Mouse (Mus musculus) forebrain, postnatal 0 days (tissue): Measurements from ENCODE around the gene Mafb. TPM values are rescaled to one million over a fixed set of nuclear protein-coding genes. Genes with fewer than 3 reads are reported as not detected.
A peak's percentile ranks its signal among the peaks of the same experiment; 100 is the strongest.

Source experiments
- ATAC-seq: fragments of 200-750 bp; cut with Nextera tagmentation; 2 replicates; pipeline ENCODE4 v1.8.0; 2017; ENCODE audit warnings: mild to moderate bottlenecking, moderate library complexity
- DNase-seq: peaks from one replicate; pipeline ENCODE4 v3.0.0-alpha.2; 2015
- H3K27ac ChIP-seq: fragments of 300-500 bp; sonication (generic); 2 replicates; pipeline ENCODE4 v1.5.1; 2014; ENCODE audit warnings: low read depth, mild to moderate bottlenecking, antibody characterized with exemption, low read length, moderate library complexity, mixed read lengths
- H3K27me3 ChIP-seq: fragments of 300-500 bp; sonication (generic); 2 replicates; pipeline ENCODE4 v1.6.1; 2014; ENCODE audit warnings: mild to moderate bottlenecking, low read length, mixed read lengths; ENCODE audit not compliant: insufficient read depth
- H3K36me3 ChIP-seq: fragments of 300-500 bp; sonication (generic); 2 replicates; pipeline ENCODE4 v1.6.1; 2014; ENCODE audit warnings: mild to moderate bottlenecking, moderate library complexity; ENCODE audit not compliant: insufficient read depth
- H3K4me1 ChIP-seq: fragments of 300-500 bp; sonication (generic); 2 replicates; pipeline ENCODE4 v1.6.1; 2014; ENCODE audit warnings: antibody characterized with exemption; ENCODE audit not compliant: insufficient read depth
- H3K4me2 ChIP-seq: fragments of 300-500 bp; sonication (generic); 2 replicates; pipeline ENCODE4 v1.6.1; 2014; ENCODE audit warnings: low read depth, mild to moderate bottlenecking, moderate library complexity
- H3K4me3 ChIP-seq: fragments of 300-500 bp; sonication (generic); 2 replicates; pipeline ENCODE4 v1.5.1; 2014; ENCODE audit warnings: low read depth, low read length, mixed read lengths
- H3K9ac ChIP-seq: fragments of 300-500 bp; sonication (generic); 2 replicates; pipeline ENCODE4 v1.6.1; 2014; ENCODE audit warnings: mild to moderate bottlenecking
- H3K9me3 ChIP-seq: fragments of 300-500 bp; sonication (generic); 2 replicates; pipeline ENCODE4 v1.6.1; 2016; ENCODE audit warnings: low read length
- CTCF ChIP-seq: sonication (generic); IDR thresholded peaks from 2 replicates; pipeline ENCODE4 v1.5.1; 2016; ENCODE audit warnings: antibody characterized with exemption, control low read depth, low read depth
- WGBS: fragments of 180-500 bp; shearing (Covaris S2); extraction: QIAGEN DNeasy Blood & Tissue Kit; methylation state at CpG from one replicate; pipeline ENCODE4 v1.1.7; 2014; 5-methylcytosine and 5-hydroxymethylcytosine counted together
- polyA plus RNA-seq: library from polyadenylated mRNA; unstranded; fragments of >200 nt; fragmentation: Nextera tagmentation; extraction: Ambion mirVana; gene quantifications from 2 replicates; pipeline ENCODE4 v1.2.1, GENCODE M21; 2015
- total RNA-seq: library from RNA; depleted of rRNA; stranded (reverse); fragments of >200 nt; gene quantifications from 2 replicates; pipeline ENCODE4 v1.2.3, GENCODE M21; 2014; rRNA removed

Gene Mafb
- total RNA-seq (13.5 and 13.7 TPM in 2 replicates), polyA plus RNA-seq (13.1 and 15.3 TPM in 2 replicates)

- H3K4me2 ChIP-seq, result peak within 1 kb of the TSS; percentile 88
- WGBS, result 3% methylated on average over 35 of the region's 37 CpGs
- H3K27me3 ChIP-seq, result peaks cover 60% of the 10 kb centered on the region
- peak within 1 kb of the TSS; percentile 89 for H3K27ac ChIP-seq
- ATAC-seq, result peak; percentile 90
- peak within 1 kb of the TSS; percentile 62 for H3K4me3 ChIP-seq
- TF ChIP-seq CTCF, result no peak
- H3K9ac ChIP-seq, result peak within 1 kb of the TSS; percentile 63
- peaks cover 4% of the 10 kb centered on the region; the same call in 1 of the 2 replicates for H3K36me3 ChIP-seq
- H3K4me1 ChIP-seq, result peaks cover 17% of the 10 kb centered on the region
- DNase-seq, result peak; percentile 94
- no peaks in the 10 kb centered on the region for H3K9me3 ChIP-seq
These were observed at the start of gene Mafb for GRCm38 (mm10) chr2:160366980-160367338. TSS of gene Mafb (minus strand) at chr2:160367065.

- no peak for DNase-seq
- ATAC-seq, result no peak
- H3K4me3 ChIP-seq, result no peak overlapping the region
- no peak overlapping the region for H3K9ac ChIP-seq
- H3K4me2 ChIP-seq, result no peak overlapping the region
- no peaks in the 10 kb centered on the region for H3K36me3 ChIP-seq
- no peaks in the 10 kb centered on the region for H3K4me1 ChIP-seq
- H3K9me3 ChIP-seq, result no peaks in the 10 kb centered on the region
- TF ChIP-seq CTCF, result no peak
- no peak overlapping the region for H3K27ac ChIP-seq
- WGBS, result 94% methylated on average over 8 of the region's 8 CpGs
- H3K27me3 ChIP-seq, result no peaks in the 10 kb centered on the region
These were observed 48.3 kb upstream of the Mafb start for GRCm38 (mm10) chr2:160415161-160415560.

DNA sequence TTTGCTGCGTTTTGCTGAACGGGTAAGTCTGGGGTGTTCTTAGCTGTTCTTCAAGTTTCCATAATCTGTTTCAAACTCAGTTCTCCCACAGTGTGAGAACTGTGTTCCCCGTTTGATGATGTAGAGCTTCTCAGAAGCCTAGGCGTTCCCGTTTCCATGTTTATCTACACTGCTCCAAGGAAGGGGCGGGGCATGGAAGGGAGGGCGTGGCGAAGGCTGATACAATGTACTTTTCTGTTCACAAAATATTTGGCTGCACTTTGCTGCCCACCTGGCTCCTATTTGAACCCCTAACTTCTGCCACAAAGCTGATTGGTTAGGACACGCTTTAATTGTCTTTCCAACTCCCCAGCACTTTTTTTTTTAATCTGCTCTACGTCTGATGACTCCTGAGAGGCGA, 47.9 kb upstream of the Mafb start:
- 92% methylated on average over 11 of the region's 11 CpGs for WGBS
- H3K27me3 ChIP-seq, result no peaks in the 10 kb centered on the region
- no peak for TF ChIP-seq CTCF

GRCm38 (mm10) chr2:160413982-160414381, 47.1 kb upstream of the Mafb start:
- 98% methylated on average over 5 of the region's 5 CpGs for WGBS
- TF ChIP-seq CTCF, result peak; percentile 39; the same call in 1 of the 2 replicates
- H3K4me2 ChIP-seq, result no peak overlapping the region
- H3K4me1 ChIP-seq, result no peaks in the 10 kb centered on the region
- no peaks in the 10 kb centered on the region for H3K9me3 ChIP-seq
- no peak for DNase-seq
- no peaks in the 10 kb centered on the region for H3K27me3 ChIP-seq
- H3K4me3 ChIP-seq, result no peak overlapping the region
- ATAC-seq, result no peak
- H3K9ac ChIP-seq, result no peak overlapping the region
- H3K36me3 ChIP-seq, result no peaks in the 10 kb centered on the region
- no peak overlapping the region for H3K27ac ChIP-seq

More for the DNA sequence above, 47.9 kb upstream of the Mafb start:
- ATAC-seq (no peak), DNase-seq (no peak)
- Histone ChIP-seq H3K4me2 (no peak overlapping the region), H3K9ac (no peak overlapping the region), H3K36me3 (no peaks in the 10 kb centered on the region), H3K4me1 (no peaks in the 10 kb centered on the region), H3K27ac (no peak overlapping the region), H3K4me3 (no peak overlapping the region), H3K9me3 (no peaks in the 10 kb centered on the region)

DNA sequence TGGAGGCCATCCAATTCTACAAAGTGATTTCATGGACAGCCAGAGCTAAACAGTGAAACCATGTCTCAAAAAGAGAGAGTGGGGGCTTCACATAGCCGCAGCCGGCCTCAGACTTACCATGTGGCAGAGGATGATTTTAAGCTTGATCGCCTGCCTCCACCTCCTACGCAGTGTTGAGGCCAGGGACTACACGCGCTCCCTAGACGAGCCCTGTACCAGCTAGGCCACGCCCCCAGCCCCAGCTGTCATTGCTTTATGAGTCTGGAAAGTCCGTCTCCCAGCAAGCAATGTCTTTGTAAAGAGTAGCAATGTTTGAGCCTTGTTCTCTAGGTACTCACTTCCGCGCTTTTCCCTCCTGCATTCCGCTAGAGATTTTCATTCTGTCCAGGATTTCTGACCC, 46.2 kb upstream of the Mafb start:
- H3K9ac ChIP-seq, result no peak overlapping the region
- DNase-seq, result no peak
- no peak for TF ChIP-seq CTCF
- ATAC-seq, result no peak
- H3K4me3 ChIP-seq, result no peak overlapping the region
- no peaks in the 10 kb centered on the region for H3K36me3 ChIP-seq
- H3K9me3 ChIP-seq, result no peaks in the 10 kb centered on the region
- no peak overlapping the region for H3K4me2 ChIP-seq
- H3K27me3 ChIP-seq, result no peaks in the 10 kb centered on the region
- H3K4me1 ChIP-seq, result no peaks in the 10 kb centered on the region
- 53% methylated on average over 12 of the region's 12 CpGs for WGBS
- no peak overlapping the region for H3K27ac ChIP-seq

DNA sequence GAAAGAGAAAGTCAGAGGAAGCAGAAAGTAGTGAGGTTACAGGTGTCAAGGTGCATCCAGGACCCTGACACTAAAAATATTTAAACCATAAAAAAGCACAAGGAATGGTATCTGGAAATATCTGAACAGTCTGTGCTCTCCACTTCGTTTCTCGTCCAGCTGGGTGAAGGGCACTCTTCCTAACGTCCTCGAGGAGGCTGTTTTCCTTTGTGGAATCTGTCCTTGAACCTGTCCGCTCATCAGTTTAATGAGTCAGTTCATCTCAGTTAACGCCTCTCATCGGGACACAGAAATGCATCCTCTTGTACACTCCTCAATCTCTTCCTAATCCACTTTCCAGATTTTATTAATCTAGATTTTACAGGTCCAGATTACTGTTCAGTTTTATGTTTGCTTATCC, 44.6 kb upstream of the Mafb start:
- Histone ChIP-seq H3K27ac (no peak overlapping the region), H3K9me3 (no peaks in the 10 kb centered on the region), H3K4me2 (no peak overlapping the region), H3K27me3 (no peaks in the 10 kb centered on the region), H3K9ac (no peak overlapping the region), H3K4me1 (no peaks in the 10 kb centered on the region), H3K36me3 (no peaks in the 10 kb centered on the region), H3K4me3 (no peak overlapping the region)
- no peak for TF ChIP-seq CTCF
- WGBS, result 78% methylated on average over 7 of the region's 7 CpGs
- DNase-seq (no peak), ATAC-seq (no peak)

- Histone ChIP-seq H3K9ac (no peak overlapping the region), H3K9me3 (no peaks in the 10 kb centered on the region), H3K4me2 (no peak overlapping the region), H3K27ac (no peak overlapping the region), H3K36me3 (no peaks in the 10 kb centered on the region), H3K4me1 (no peaks in the 10 kb centered on the region), H3K27me3 (no peaks in the 10 kb centered on the region), H3K4me3 (no peak overlapping the region)
- ATAC-seq (no peak), DNase-seq (no peak)
- WGBS, result 89% methylated on average over 3 of the region's 3 CpGs
- TF ChIP-seq CTCF, result peak; percentile 19; the same call in 1 of the 2 replicates
These were observed 40.9 kb upstream of the Mafb start for GRCm38 (mm10) chr2:160407720-160408119.
